Mouse (Mus musculus): Measurements from ENCODE around the gene Prune2.

- TF ChIP-seq CTCF (IDR thresholded peaks at IDR 0.05; ENCODE audit: low read depth) (no peak), EP300 (IDR thresholded peaks at IDR 0.05; ENCODE audit: low read depth) (no peak)
Measured at GRCm38 (mm10) chr19:17240170-17241077, 284.5 kb downstream of the Prune2 start.

All from liver, postnatal 0 days (tissue).